In the genomic region with DNA sequence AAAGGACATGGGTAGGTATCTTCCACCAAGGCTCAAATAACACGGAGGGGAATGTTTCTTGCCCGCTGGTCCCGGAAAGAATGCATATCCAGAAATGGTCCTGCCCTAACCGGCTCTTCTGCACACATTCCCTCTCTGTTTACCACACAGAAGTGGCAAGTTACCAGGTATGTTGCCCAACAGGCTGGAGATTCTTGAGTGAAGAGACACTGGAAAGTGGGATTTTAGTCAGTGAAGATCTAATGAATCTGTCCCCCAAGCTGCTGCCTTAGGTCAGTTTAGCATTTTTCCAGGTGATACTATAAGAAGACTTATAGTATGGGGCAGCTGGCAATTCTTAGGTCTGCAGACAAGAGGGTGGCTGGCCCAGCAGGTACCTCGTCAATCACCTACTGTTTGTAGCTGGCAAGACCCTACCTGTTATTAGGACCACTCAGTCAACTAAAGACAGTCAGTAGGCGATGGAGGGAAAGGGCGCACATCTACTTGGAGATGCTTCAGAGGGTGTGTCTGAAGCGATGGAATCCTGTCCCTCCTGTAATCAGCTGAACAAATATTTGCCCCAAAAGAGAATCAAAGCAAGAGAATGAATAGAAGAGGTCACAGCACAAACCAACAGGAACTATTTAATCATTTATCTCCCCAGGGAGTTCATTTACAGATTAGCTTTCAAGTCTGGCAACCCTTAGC, we compare ENCODE assay signal across 8 mouse cellular contexts. TPM values are rescaled to one million over a fixed set of nuclear protein-coding genes. Genes with fewer than 3 reads are reported as not detected.
A peak's percentile ranks its signal among the peaks of the same experiment; 100 is the strongest.
DNase-seq lines count a peak whose midpoint lies in the region; ATAC-seq and TF ChIP-seq lines count a peak whose summit lies in the region.

No protein-coding gene starts in this region.

- peak overlapping the region; percentile 74 for H3K4me3 ChIP-seq in kidney, embryonic 16.5 days (ENCODE audit: low read length)
- H3K4me3 ChIP-seq in bone marrow macrophage, adult 2 months (ENCODE audit: insufficient read depth, low read length) = peak overlapping the region; percentile 67
- H3K4me3 ChIP-seq in hindbrain, postnatal 0 days (ENCODE audit: low read length) = peak overlapping the region; percentile 66
- peak overlapping the region; percentile 85 for H3K4me3 ChIP-seq in macrophage (ENCODE audit: inconsistent target)

- peak overlapping the region; percentile 86 for H3K4me2 ChIP-seq in kidney, embryonic 16.5 days (replicated peaks; ENCODE audit: low read depth, low read length)
- peak overlapping the region; percentile 84 for H3K4me2 ChIP-seq in hindbrain, postnatal 0 days (ENCODE audit: low read depth, low read length)

- H3K27ac ChIP-seq in kidney, embryonic 16.5 days (ENCODE audit: low read length) = peak overlapping the region; percentile 98
- no peak overlapping the region for H3K27ac ChIP-seq in bone marrow macrophage, adult 2 months (ENCODE audit: insufficient read depth, low read depth, low read length)
- H3K27ac ChIP-seq in hindbrain, postnatal 0 days = no peak overlapping the region
- peak overlapping the region; percentile 96 for H3K27ac ChIP-seq in macrophage

- TF ChIP-seq CTCF in bone marrow macrophage, adult 2 months (IDR thresholded peaks at IDR 0.05; ENCODE audit: low read depth, low read length) = no peak
- TF ChIP-seq CTCF in hindbrain, postnatal 0 days (IDR thresholded peaks at IDR 0.05; ENCODE audit: low read depth) = no peak

- DNase-seq in kidney, adult 11 months = no peak
- DNase-seq in hindbrain, postnatal 0 days (ENCODE audit: low spot score) = no peak
- DNase-seq in B cell, adult 2 months = no peak
- DNase-seq in gastrocnemius, adult 18-20 months (ENCODE audit: low spot score) = no peak
- no peak for DNase-seq in left cerebral cortex, adult 18-20 months (ENCODE audit: low spot score in 2 of 2)

- H3K9ac ChIP-seq in kidney, embryonic 16.5 days (replicated peaks; ENCODE audit: low read length) = peak overlapping the region; percentile 87
- H3K9ac ChIP-seq in hindbrain, postnatal 0 days (replicated peaks; ENCODE audit: low read length) = peak overlapping the region; percentile 31

- H3K36me3 ChIP-seq in kidney, embryonic 16.5 days (ENCODE audit: insufficient read depth, low read length) = no peaks in the 10 kb centered on the region
- no peaks in the 10 kb centered on the region for H3K36me3 ChIP-seq in hindbrain, postnatal 0 days (ENCODE audit: insufficient read depth, low read length)
- H3K36me3 ChIP-seq in macrophage (ENCODE audit: inconsistent target) = no peaks in the 10 kb centered on the region; the same call in 1 of the 2 replicates

- TF ChIP-seq POLR2A in bone marrow macrophage, adult 2 months (IDR thresholded peaks at IDR 0.05; ENCODE audit: borderline replicate concordance, low read depth, low read length) = no peak

- H3K4me1 ChIP-seq in kidney, embryonic 16.5 days (ENCODE audit: insufficient read depth, low read length) = peaks cover 62% of the 10 kb centered on the region
- peaks cover 44% of the 10 kb centered on the region for H3K4me1 ChIP-seq in bone marrow macrophage, adult 2 months (ENCODE audit: control insufficient read depth, insufficient read depth, low read length)
- H3K4me1 ChIP-seq in hindbrain, postnatal 0 days (ENCODE audit: insufficient read depth, low read length) = peaks cover 38% of the 10 kb centered on the region

- no peak for ATAC-seq in kidney, embryonic 16.5 days (ENCODE audit: low FRiP score, low TSS enrichment)
- no peak for ATAC-seq in hindbrain, postnatal 0 days

- H3K27me3 ChIP-seq in kidney, embryonic 16.5 days (ENCODE audit: insufficient read depth, low read length) = no peaks in the 10 kb centered on the region
- H3K27me3 ChIP-seq in hindbrain, postnatal 0 days (ENCODE audit: insufficient read depth, low read length) = no peaks in the 10 kb centered on the region

- WGBS in kidney, embryonic 16.5 days = 62% methylated on average over 8 of the region's 8 CpGs
- 79% methylated on average over 8 of the region's 8 CpGs for WGBS in hindbrain, postnatal 0 days
- WGBS in macrophage (ENCODE audit: missing documents) = 93% methylated on average over 7 of the region's 8 CpGs

- H3K79me2 ChIP-seq in macrophage (ENCODE audit: inconsistent target) = peaks cover 85% of the 10 kb centered on the region

- no peaks in the 10 kb centered on the region for H3K9me3 ChIP-seq in kidney, embryonic 16.5 days (ENCODE audit: low read length)
- no peaks in the 10 kb centered on the region for H3K9me3 ChIP-seq in hindbrain, postnatal 0 days (ENCODE audit: low read length)

RNA-seq across cellular contexts. Expression of a gene that starts 4.1 kb away (rescaled TPM):
- polyA plus RNA-seq in kidney, embryonic 16.5 days (2015; fragmentation: Nextera tagmentation; extraction: Ambion mirVana) = 113 and 116 TPM in 2 replicates
- 29.0 and 30.8 TPM in 2 replicates for polyA plus RNA-seq in bone marrow macrophage, adult 2 months (2012; ENCODE audit: insufficient read depth, insufficient read length, missing spikeins)
- 130 and 135 TPM in 2 replicates for total RNA-seq in hindbrain, postnatal 0 days (2014; rRNA removed)
- polyA plus RNA-seq in hindbrain, postnatal 0 days (2015; fragmentation: Nextera tagmentation; extraction: Ambion mirVana) = 110 and 123 TPM in 2 replicates
- total RNA-seq in macrophage (2018; cell fraction: chromatin; rRNA removed) = 100 to 1,000 TPM; 136 to 537 (median 201) TPM
- total RNA-seq in macrophage (2018; cell fraction: cytosol; rRNA removed) = 100 to 1,000 TPM in 7 of 26 experiments, 10 to 100 TPM in 19; 72.0 to 192 (median 85.2) TPM
- total RNA-seq in macrophage (2018; cell fraction: nucleus; rRNA removed) = 100 to 1,000 TPM; 131 to 456 (median 217) TPM
- 38.6 to 159 TPM (median 48.4 TPM) in 3 replicates for polyA plus RNA-seq in macrophage (2018)
- total RNA-seq in gastrocnemius, adult 18-20 months (2021) = 10 to 100 TPM; 20.6 to 30.6 TPM
- total RNA-seq in left cerebral cortex, adult 18-20 months (2021) = 100 to 1,000 TPM; 124 to 130 TPM

RNA-seq across cellular contexts. Expression of a gene that starts 20.3 kb away (rescaled TPM):
- polyA plus RNA-seq in kidney, embryonic 16.5 days (2015; fragmentation: Nextera tagmentation; extraction: Ambion mirVana) = 83.9 and 97.6 TPM in 2 replicates
- polyA plus RNA-seq in bone marrow macrophage, adult 2 months (2012; ENCODE audit: insufficient read depth, insufficient read length, missing spikeins) = 35.1 and 38.3 TPM in 2 replicates
- total RNA-seq in hindbrain, postnatal 0 days (2014; rRNA removed) = 8.1 and 15.6 TPM in 2 replicates
- polyA plus RNA-seq in hindbrain, postnatal 0 days (2015; fragmentation: Nextera tagmentation; extraction: Ambion mirVana) = 14.3 and 21.0 TPM in 2 replicates
- total RNA-seq in macrophage (2018; cell fraction: chromatin; rRNA removed) = 10 to 100 TPM in 5 of 26 experiments, 1 to 10 TPM in 21; 2.1 to 18.9 (median 7.1) TPM
- 10 to 100 TPM in 13 of 26 experiments, 1 to 10 TPM in 13; 4.3 to 30.1 (median 10.4) TPM for total RNA-seq in macrophage (2018; cell fraction: cytosol; rRNA removed)
- 10 to 100 TPM in 12 of 26 experiments, 1 to 10 TPM in 14; 2.6 to 18.6 (median 9.8) TPM for total RNA-seq in macrophage (2018; cell fraction: nucleus; rRNA removed)
- polyA plus RNA-seq in macrophage (2018) = 3.4 to 14.0 TPM (median 11.8 TPM) in 3 replicates
- 1 to 10 TPM; 1.6 to 5.3 TPM for total RNA-seq in gastrocnemius, adult 18-20 months (2021)
- 1 to 10 TPM; 2.0 to 2.4 TPM for total RNA-seq in left cerebral cortex, adult 18-20 months (2021)

Comparison
In these comparisons a context has a peak if more than half of its experiments do, and no peak if none do; other contexts are left out.
1. H3K27ac ChIP-seq: peak in kidney, embryonic 16.5 days (single experiment) and macrophage (single experiment); none in bone marrow macrophage, adult 2 months (single experiment) and hindbrain, postnatal 0 days (single experiment).
2. Peak in every context shown above with its lines, with median percentiles within 50 percentile points of each other: H3K4me3 ChIP-seq.